25 mouse cellular contexts compared by ENCODE assay signal in genomic region chr9:62466053-62466452, GRCm38 (mm10).
DNase-seq lines count a peak whose midpoint lies in the region; ATAC-seq and TF ChIP-seq lines count a peak whose summit lies in the region.
"Had no signal": no experiment of that assay in that cellular context is flagged by ENCODE, and none has a peak within 500 bp of the region (broad histone marks: within the 10 kb centered on the region; RNA-seq: fewer than 3 reads in every experiment).

No protein-coding gene starts in this region.

- H3K4me1 ChIP-seq in cerebellum, adult 2 months (ENCODE audit: control insufficient read depth, insufficient read depth, low read length), result peaks cover 80% of the 10 kb centered on the region
- H3K4me1 ChIP-seq in heart, embryonic 10.5 days, result peaks cover 30% of the 10 kb centered on the region
- no peaks in the 10 kb centered on the region; the same call in 1 of the 2 replicates for H3K4me1 ChIP-seq in heart, embryonic 11.5 days (ENCODE audit: control insufficient read depth, insufficient read depth, low read length)
- no peaks in the 10 kb centered on the region for H3K4me1 ChIP-seq in liver, embryonic 16.5 days (ENCODE audit: control insufficient read depth, low read depth, low read length)
- no peaks in the 10 kb centered on the region for H3K4me1 ChIP-seq in liver, embryonic 11.5 days (replicated peaks; ENCODE audit: control insufficient read depth, insufficient read depth, low read length)
- H3K4me1 ChIP-seq: stomach, embryonic 15.5 days had no signal

- no peak for TF ChIP-seq POLR2A in cerebellum, adult 2 months (IDR thresholded peaks at IDR 0.05; ENCODE audit: borderline replicate concordance, insufficient read depth, low read length)

- no peak for ATAC-seq in heart, embryonic 11.5 days (replicated peaks; ENCODE audit: insufficient number of reproducible peaks, low FRiP score, low TSS enrichment)
- ATAC-seq in liver, embryonic 16.5 days (ENCODE audit: low read depth), result 0 out of 2 replicates have a peak, but pooled peaks have one; percentile 19
- no peak for ATAC-seq in liver, embryonic 11.5 days (replicated peaks; ENCODE audit: low FRiP score)
- ATAC-seq: intestine, postnatal 0 days; midbrain, embryonic 16.5 days had no signal

- no peak overlapping the region for H3K4me3 ChIP-seq in cerebellum, adult 2 months (replicated peaks; ENCODE audit: insufficient read depth, low read depth, low read length)
- no peak overlapping the region for H3K4me3 ChIP-seq in heart, embryonic 10.5 days
- H3K4me3 ChIP-seq in heart, embryonic 11.5 days (ENCODE audit: low read depth, low read length), result no peak overlapping the region
- no peak overlapping the region for H3K4me3 ChIP-seq in liver, embryonic 16.5 days (ENCODE audit: low read depth, low read length)
- no peak overlapping the region for H3K4me3 ChIP-seq in liver, embryonic 11.5 days (ENCODE audit: low read depth, low read length)
- H3K4me3 ChIP-seq: erythroblast, embryonic 14.5 days; forebrain, embryonic 12.5 days; hindbrain, embryonic 12.5 days; kidney, embryonic 15.5 days; stomach, embryonic 15.5 days had no signal

- no peak for DNase-seq in cerebellum, adult 2 months
- no peak for DNase-seq in cerebellum, postnatal 14 days
- no peak for DNase-seq in heart, embryonic 10.5 days (ENCODE audit: low spot score)
- no peak for DNase-seq in liver, embryonic 11.5 days (ENCODE audit: low spot score)
- DNase-seq in lung, postnatal 10 days, result peak; percentile 42
- DNase-seq in thymus, postnatal 14 days, result no peak
- DNase-seq: adrenal gland, adult 8-10 months; cerebellum, adult 11-12 months; cerebellum, postnatal 10 days; gastrocnemius, postnatal 14 days; heart, adult 18-20 months; heart, postnatal 36 days; liver; right cerebral cortex, postnatal 25 days had no signal

- WGBS in cerebellum, adult 2 months, result 66% methylated on average over 8 of the region's 8 CpGs
- WGBS in heart, embryonic 10.5 days, result 73% methylated on average over 8 of the region's 8 CpGs
- 71% methylated on average over 8 of the region's 8 CpGs for WGBS in heart, embryonic 11.5 days (ENCODE audit: insufficient replicate concordance)
- WGBS in liver, embryonic 16.5 days (ENCODE audit: insufficient replicate concordance), result 56% methylated on average over 8 of the region's 8 CpGs
- WGBS in liver, embryonic 11.5 days, result 60% methylated on average over 8 of the region's 8 CpGs

- no peak overlapping the region for H3K4me2 ChIP-seq in heart, embryonic 11.5 days
- H3K4me2 ChIP-seq in liver, embryonic 16.5 days (ENCODE audit: low read depth, low read length), result no peak overlapping the region
- no peak overlapping the region for H3K4me2 ChIP-seq in liver, embryonic 11.5 days
- H3K4me2 ChIP-seq: forebrain, embryonic 12.5 days; hindbrain, embryonic 12.5 days; kidney, embryonic 15.5 days; midbrain, embryonic 11.5 days; stomach, embryonic 15.5 days had no signal

- H3K27ac ChIP-seq in cerebellum, adult 2 months (ENCODE audit: insufficient read depth, low read length), result peak overlapping the region; percentile 58
- H3K27ac ChIP-seq in heart, embryonic 10.5 days, result peak overlapping the region; percentile 48; the same call in 1 of the 2 replicates
- no peak overlapping the region for H3K27ac ChIP-seq in heart, embryonic 11.5 days (ENCODE audit: low read depth, low read length)
- no peak overlapping the region for H3K27ac ChIP-seq in liver, embryonic 16.5 days (ENCODE audit: low read length)
- no peak overlapping the region for H3K27ac ChIP-seq in liver, embryonic 11.5 days (ENCODE audit: low read depth, low read length)
- H3K27ac ChIP-seq: forebrain, embryonic 12.5 days; hindbrain, embryonic 12.5 days; kidney, embryonic 15.5 days; stomach, embryonic 15.5 days had no signal

- no peaks in the 10 kb centered on the region for H3K27me3 ChIP-seq in cerebellum, adult 2 months (ENCODE audit: control insufficient read depth, insufficient read depth, low read length)
- H3K27me3 ChIP-seq in heart, embryonic 10.5 days (ENCODE audit: insufficient read depth, poor library complexity, severe bottlenecking), result no peaks in the 10 kb centered on the region
- no peaks in the 10 kb centered on the region for H3K27me3 ChIP-seq in heart, embryonic 11.5 days (ENCODE audit: control insufficient read depth, insufficient read depth, low read length)
- H3K27me3 ChIP-seq in liver, embryonic 16.5 days (ENCODE audit: control insufficient read depth, insufficient read depth, low read depth, low read length), result no peaks in the 10 kb centered on the region
- H3K27me3 ChIP-seq in liver, embryonic 11.5 days (replicated peaks; ENCODE audit: control insufficient read depth, insufficient read depth, low read length), result no peaks in the 10 kb centered on the region
- H3K27me3 ChIP-seq: CH12.LX; forebrain, embryonic 12.5 days; hindbrain, embryonic 12.5 days; kidney, embryonic 15.5 days; stomach, embryonic 15.5 days had no signal

- no peak overlapping the region for H3K9ac ChIP-seq in heart, embryonic 11.5 days (ENCODE audit: low read depth, low read length)
- H3K9ac ChIP-seq in liver, embryonic 16.5 days (ENCODE audit: low read depth, low read length), result no peak overlapping the region
- no peak overlapping the region for H3K9ac ChIP-seq in liver, embryonic 11.5 days (ENCODE audit: low read depth, low read length)
- H3K9ac ChIP-seq: forebrain, embryonic 12.5 days; hindbrain, embryonic 12.5 days; kidney, embryonic 15.5 days; stomach, embryonic 15.5 days had no signal

- no peaks in the 10 kb centered on the region for H3K9me3 ChIP-seq in heart, embryonic 10.5 days
- no peaks in the 10 kb centered on the region for H3K9me3 ChIP-seq in heart, embryonic 11.5 days (replicated peaks; ENCODE audit: control insufficient read depth, low read length)
- no peaks in the 10 kb centered on the region for H3K9me3 ChIP-seq in liver, embryonic 16.5 days (replicated peaks; ENCODE audit: control insufficient read depth, low read length)
- no peaks in the 10 kb centered on the region for H3K9me3 ChIP-seq in liver, embryonic 11.5 days (ENCODE audit: control insufficient read depth, low read length)
- H3K9me3 ChIP-seq: forebrain, embryonic 12.5 days; hindbrain, embryonic 12.5 days; kidney, embryonic 15.5 days; stomach, embryonic 15.5 days had no signal

- TF ChIP-seq CTCF in cerebellum, adult 2 months (IDR thresholded peaks at IDR 0.05; ENCODE audit: borderline replicate concordance, insufficient read depth, low read depth, low read length), result no peak

- no peaks in the 10 kb centered on the region for H3K36me3 ChIP-seq in heart, embryonic 10.5 days
- no peaks in the 10 kb centered on the region for H3K36me3 ChIP-seq in heart, embryonic 11.5 days (ENCODE audit: control insufficient read depth, insufficient read depth, low read length)
- H3K36me3 ChIP-seq in liver, embryonic 16.5 days (ENCODE audit: control insufficient read depth, insufficient read depth), result no peaks in the 10 kb centered on the region
- H3K36me3 ChIP-seq in liver, embryonic 11.5 days (ENCODE audit: control insufficient read depth, insufficient read depth, low read length), result no peaks in the 10 kb centered on the region
- H3K36me3 ChIP-seq: forebrain, embryonic 12.5 days; hindbrain, embryonic 12.5 days; kidney, embryonic 15.5 days; stomach, embryonic 15.5 days had no signal

Comparison
In these comparisons a context has a peak if more than half of its experiments do, and no peak if none do; other contexts are left out.
1. H3K27ac ChIP-seq: peak in cerebellum, adult 2 months (single experiment) and heart, embryonic 10.5 days (single experiment); none in heart, embryonic 11.5 days (single experiment), liver, embryonic 16.5 days (single experiment) and liver, embryonic 11.5 days (single experiment).